Mouse (Mus musculus) lung, embryonic 14.5 days (tissue): ENCODE results near the gene Os9. TPM values are rescaled to one million over a fixed set of nuclear protein-coding genes. Genes with fewer than 3 reads are reported as not detected.
A peak's percentile ranks its signal among the peaks of the same experiment; 100 is the strongest.

ENCODE experiments used
- ATAC-seq: fragments of 200-750 bp; cut with Nextera tagmentation; 2 replicates; pipeline ENCODE4 v1.8.0; 2017; ENCODE audit warnings: mild to moderate bottlenecking, moderate TSS enrichment, moderate library complexity; ENCODE audit not compliant: insufficient read depth
- DNase-seq: peaks from one replicate; pipeline ENCODE4 v3.0.0-alpha.2; 2015
- H3K27ac ChIP-seq: fragments of 300-500 bp; sonication (generic); 2 replicates; pipeline ENCODE4 v1.5.1; 2014; ENCODE audit warnings: low read depth, mild to moderate bottlenecking, moderate library complexity
- H3K27me3 ChIP-seq: fragments of 300-500 bp; sonication (generic); 2 replicates; pipeline ENCODE4 v1.6.1; 2014; ENCODE audit warnings: low read length, control low read depth; ENCODE audit not compliant: insufficient read depth
- H3K36me3 ChIP-seq: fragments of 300-500 bp; sonication (generic); 2 replicates; pipeline ENCODE4 v1.6.1; 2014; ENCODE audit warnings: control low read depth; ENCODE audit not compliant: insufficient read depth
- H3K4me1 ChIP-seq: fragments of 300-500 bp; sonication (generic); 2 replicates; pipeline ENCODE4 v1.6.1; 2014; ENCODE audit warnings: antibody characterized with exemption, control low read depth; ENCODE audit not compliant: insufficient read depth
- H3K4me2 ChIP-seq: fragments of 300-500 bp; sonication (generic); 2 replicates; pipeline ENCODE4 v1.6.1; 2014; ENCODE audit warnings: mild to moderate bottlenecking
- H3K4me3 ChIP-seq: fragments of 300-500 bp; sonication (generic); 2 replicates; pipeline ENCODE4 v1.5.1; 2014; ENCODE audit warnings: low read depth, low read length
- H3K9ac ChIP-seq: fragments of 300-500 bp; sonication (generic); 2 replicates; pipeline ENCODE4 v1.6.1; 2014
- H3K9me3 ChIP-seq: fragments of 300-500 bp; sonication (generic); 2 replicates; pipeline ENCODE4 v1.6.1; 2016; ENCODE audit warnings: low read depth, low read length, control low read depth
- CTCF ChIP-seq: IDR thresholded peaks from 2 replicates; pipeline ENCODE4 v1.5.1; 2016; ENCODE audit warnings: antibody characterized with exemption, low read depth
- WGBS: fragments of 180-500 bp; shearing (Covaris S2); extraction: QIAGEN DNeasy Blood & Tissue Kit; methylation state at CpG from one replicate; pipeline ENCODE4 v1.1.7; 2014; 5-methylcytosine and 5-hydroxymethylcytosine counted together
- polyA plus RNA-seq: library from polyadenylated mRNA; unstranded; fragments of >200 nt; fragmentation: Nextera tagmentation; extraction: Ambion mirVana; gene quantifications from 2 replicates; pipeline ENCODE4 v1.2.1, GENCODE M21; 2014

Os9 gene
- 53.8 and 56.8 TPM in 2 replicates for polyA plus RNA-seq

GRCm38 (mm10) chr10:127121066-127121477 lies at the start of gene Os9:
TSS of gene Os9 (minus strand) at chr10:127121131.
- WGBS: under 1% methylated on average over 19 of the region's 19 CpGs
- Histone ChIP-seq H3K27me3 (no peaks in the 10 kb centered on the region), H3K9ac (peak within 1 kb of the TSS; percentile 70), H3K9me3 (no peaks in the 10 kb centered on the region), H3K4me2 (peak within 1 kb of the TSS; percentile 93), H3K36me3 (peaks cover 27% of the 10 kb centered on the region), H3K4me1 (peaks cover 3% of the 10 kb centered on the region; the same call in 1 of the 2 replicates), H3K27ac (no peak within 1 kb of the TSS), H3K4me3 (peak within 1 kb of the TSS; percentile 75)
- ATAC-seq: peak; percentile 97
- 0 out of 2 replicates have a peak, but pooled peaks have one; percentile 9 for TF ChIP-seq CTCF
- DNase-seq: peak; percentile 99

- H3K27ac ChIP-seq: no peak overlapping the region
- peak overlapping the region; percentile 34 for H3K4me3 ChIP-seq
- H3K4me2 ChIP-seq: peak overlapping the region; percentile 69
- peak; percentile 47 for DNase-seq
- H3K9ac ChIP-seq: no peak overlapping the region; the same call in 1 of the 2 replicates
- peaks cover 62% of the 10 kb centered on the region for H3K27me3 ChIP-seq
- no peak for ATAC-seq
- H3K36me3 ChIP-seq: no peaks in the 10 kb centered on the region
- peaks cover 13% of the 10 kb centered on the region; the same call in 1 of the 2 replicates for H3K4me1 ChIP-seq
- H3K9me3 ChIP-seq: no peaks in the 10 kb centered on the region
- TF ChIP-seq CTCF: peak; percentile 49
- 2% methylated on average over 22 of the region's 22 CpGs for WGBS
Observed at GRCm38 (mm10) chr10:127170002-127170401, 49.1 kb upstream of the Os9 start.

- TF ChIP-seq CTCF: no peak
- 29% methylated on average over 10 of the region's 10 CpGs for WGBS
- ATAC-seq (no peak), DNase-seq (no peak)
- H3K27ac ChIP-seq: no peak overlapping the region; the same call in 1 of the 2 replicates
- H3K4me1 ChIP-seq: peaks cover 13% of the 10 kb centered on the region; the same call in 1 of the 2 replicates
- H3K4me3 ChIP-seq: no peak overlapping the region
- H3K4me2 ChIP-seq: no peak overlapping the region
- H3K27me3 ChIP-seq: peaks cover 79% of the 10 kb centered on the region
- H3K36me3 ChIP-seq: no peaks in the 10 kb centered on the region
- H3K9ac ChIP-seq: no peak overlapping the region
- H3K9me3 ChIP-seq: no peaks in the 10 kb centered on the region
Observed at GRCm38 (mm10) chr10:127167614-127168192, 46.8 kb upstream of the Os9 start.

GRCm38 (mm10) chr10:127166771-127167613 lies 46.1 kb upstream of the Os9 start:
- WGBS: 21% methylated on average over 15 of the region's 15 CpGs
- Histone ChIP-seq H3K27ac (no peak overlapping the region), H3K4me3 (peak overlapping the region; percentile 62; the same call in 1 of the 2 replicates), H3K9ac (no peak overlapping the region), H3K27me3 (peaks cover 79% of the 10 kb centered on the region), H3K4me2 (peak overlapping the region; percentile 100), H3K36me3 (no peaks in the 10 kb centered on the region), H3K9me3 (no peaks in the 10 kb centered on the region), H3K4me1 (peaks cover 13% of the 10 kb centered on the region; the same call in 1 of the 2 replicates)
- TF ChIP-seq CTCF: no peak
- ATAC-seq: no peak
- DNase-seq: no peak

GRCm38 (mm10) chr10:127166404-127166715 lies 45.4 kb upstream of the Os9 start:
- H3K36me3 ChIP-seq: no peaks in the 10 kb centered on the region
- 4% methylated on average over 11 of the region's 11 CpGs for WGBS
- ATAC-seq: peak; percentile 1; the same call in 1 of the 2 replicates
- TF ChIP-seq CTCF: no peak
- no peak for DNase-seq
- peak overlapping the region; percentile 62 for H3K4me3 ChIP-seq
- no peak overlapping the region for H3K27ac ChIP-seq
- H3K9ac ChIP-seq: no peak overlapping the region
- peaks cover 13% of the 10 kb centered on the region; the same call in 1 of the 2 replicates for H3K4me1 ChIP-seq
- peak overlapping the region; percentile 100 for H3K4me2 ChIP-seq
- no peaks in the 10 kb centered on the region for H3K9me3 ChIP-seq
- peaks cover 76% of the 10 kb centered on the region for H3K27me3 ChIP-seq

GRCm38 (mm10) chr10:127165654-127166403 lies 44.9 kb upstream of the Os9 start:
- DNase-seq (peak; percentile 53), ATAC-seq (peak; percentile 41)
- Histone ChIP-seq H3K36me3 (no peaks in the 10 kb centered on the region), H3K4me3 (peak overlapping the region; percentile 62), H3K9ac (peak overlapping the region; percentile 63), H3K4me2 (peak overlapping the region; percentile 100), H3K27me3 (peaks cover 73% of the 10 kb centered on the region), H3K27ac (no peak overlapping the region), H3K9me3 (no peaks in the 10 kb centered on the region), H3K4me1 (peaks cover 13% of the 10 kb centered on the region; the same call in 1 of the 2 replicates)
- TF ChIP-seq CTCF: no peak
- 0% methylated on average over 56 of the region's 56 CpGs for WGBS
